Mouse (Mus musculus) myocyte (in vitro differentiated cells): Measurements from ENCODE around the gene Exo5.

Source experiments
- CEBPB ChIP-seq: IDR thresholded peaks from 2 replicates; pipeline ENCODE4 v1.6.1; 2011; ENCODE audit warnings: mild to moderate bottlenecking, moderate library complexity; ENCODE audit not compliant: poor library complexity, insufficient read depth, severe bottlenecking
- MAX ChIP-seq: IDR thresholded peaks from one replicate; pipeline ENCODE4 v1.6.1; 2011; ENCODE audit warnings: low read depth, mild to moderate bottlenecking, control low read depth
- MYOD1 ChIP-seq, 3 experiments: IDR thresholded peaks; one replicate each; pipeline ENCODE4 v1.6.1; 2011; ENCODE audit warnings: control low read depth in 2 of 3, low read depth in 2 of 3, mild to moderate bottlenecking in 2 of 3, moderate library complexity in 1 of 3; ENCODE audit not compliant: insufficient read length in 2 of 3, control insufficient read depth in 1 of 3
- POLR2A ChIP-seq: IDR thresholded peaks from one replicate; pipeline ENCODE4 v1.6.1; 2011; ENCODE audit warnings: low read depth, mild to moderate bottlenecking, control low read depth, moderate library complexity; ENCODE audit not compliant: insufficient read length
- SRF ChIP-seq: IDR thresholded peaks from one replicate; pipeline ENCODE4 v1.6.1; 2011; ENCODE audit warnings: low read depth; ENCODE audit not compliant: control insufficient read depth, insufficient read length
- USF1 ChIP-seq: IDR thresholded peaks from one replicate; pipeline ENCODE4 v1.6.1; 2011; ENCODE audit warnings: low read depth, mild to moderate bottlenecking, control low read depth, moderate library complexity

GRCm38 (mm10) chr4:120895226-120895625, 29.6 kb downstream of the Exo5 start:
- no peak for TF ChIP-seq SRF
- TF ChIP-seq POLR2A = no peak
- no peak for TF ChIP-seq MAX
- no peak for TF ChIP-seq MYOD1 (IDR thresholded peaks at IDR 0.05; ENCODE audit: control insufficient read depth in 1 of 3, insufficient read length in 2 of 3, low read depth in 2 of 3)
- no peak for TF ChIP-seq USF1
- no peak for TF ChIP-seq CEBPB
